In the genomic region with DNA sequence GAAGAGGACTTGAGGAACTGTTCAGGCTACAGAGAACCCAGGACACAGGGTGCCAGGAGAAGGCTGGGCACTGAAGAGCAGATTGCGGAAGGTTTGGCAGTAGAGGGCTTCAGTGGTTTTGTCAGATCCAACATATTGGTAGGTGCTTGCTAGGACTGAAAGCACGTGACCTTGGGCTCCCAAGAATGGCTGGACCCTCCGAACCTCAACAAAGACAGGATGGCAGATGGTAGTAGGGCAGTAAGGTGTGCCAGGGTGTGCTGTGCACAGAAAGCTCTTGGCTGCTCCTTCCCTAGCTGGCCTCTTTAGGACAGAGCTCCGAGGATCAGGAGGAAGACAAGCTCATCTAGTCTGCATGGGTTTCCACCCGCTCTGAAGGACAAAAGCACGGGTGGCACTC, we compare ENCODE assay signal across 25 mouse cellular contexts. TPM values are rescaled to one million over a fixed set of nuclear protein-coding genes. Genes with fewer than 3 reads are reported as not detected.
DNase-seq lines count a peak whose midpoint lies in the region; ATAC-seq lines count a peak whose summit lies in the region.
"Had no signal": no experiment of that assay in that cellular context is flagged by ENCODE, and none has a peak within 500 bp of the region (broad histone marks: within the 10 kb centered on the region; RNA-seq: fewer than 3 reads in every experiment).

No protein-coding gene starts in this region.

- H3K36me3 ChIP-seq in midbrain, embryonic 10.5 days: peaks cover 9% of the 10 kb centered on the region
- no peaks in the 10 kb centered on the region for H3K36me3 ChIP-seq in midbrain, embryonic 16.5 days (ENCODE audit: control insufficient read depth, insufficient read depth, low read length)
- 0 out of 2 replicates have a peak, but pooled peaks cover 5% of the 10 kb centered on the region for H3K36me3 ChIP-seq in kidney, embryonic 15.5 days
- H3K36me3 ChIP-seq: heart, embryonic 15.5 days; hindbrain, embryonic 15.5 days had no signal

- H3K4me1 ChIP-seq in midbrain, embryonic 10.5 days: peaks cover 10% of the 10 kb centered on the region; the same call in 1 of the 2 replicates
- H3K4me1 ChIP-seq in midbrain, embryonic 16.5 days (ENCODE audit: control insufficient read depth, insufficient read depth, low read length): no peaks in the 10 kb centered on the region
- H3K4me1 ChIP-seq in kidney, embryonic 15.5 days: peaks cover 61% of the 10 kb centered on the region
- H3K4me1 ChIP-seq: forebrain, embryonic 13.5 days had no signal

- peak overlapping the region; percentile 42; the same call in 1 of the 2 replicates for H3K27ac ChIP-seq in midbrain, embryonic 10.5 days (replicated peaks)
- H3K27ac ChIP-seq in midbrain, embryonic 16.5 days (ENCODE audit: low read length): no peak overlapping the region
- H3K27ac ChIP-seq in kidney, embryonic 15.5 days: no peak overlapping the region
- H3K27ac ChIP-seq: embryonic facial prominence, embryonic 13.5 days; forebrain, embryonic 13.5 days; heart, embryonic 15.5 days; hindbrain, embryonic 10.5 days; hindbrain, embryonic 15.5 days had no signal

- no peaks in the 10 kb centered on the region for H3K27me3 ChIP-seq in midbrain, embryonic 10.5 days (ENCODE audit: low read depth, poor library complexity, severe bottlenecking)
- H3K27me3 ChIP-seq in midbrain, embryonic 16.5 days (ENCODE audit: control insufficient read depth, insufficient read depth, low read depth, low read length): no peaks in the 10 kb centered on the region
- no peaks in the 10 kb centered on the region for H3K27me3 ChIP-seq in kidney, embryonic 15.5 days
- H3K27me3 ChIP-seq: embryonic facial prominence, embryonic 13.5 days; forebrain, embryonic 13.5 days; hindbrain, embryonic 15.5 days had no signal

- no peaks in the 10 kb centered on the region for H3K9me3 ChIP-seq in midbrain, embryonic 10.5 days (replicated peaks)
- H3K9me3 ChIP-seq in midbrain, embryonic 16.5 days (replicated peaks; ENCODE audit: control insufficient read depth, low read length, poor library complexity, severe bottlenecking): no peaks in the 10 kb centered on the region
- H3K9me3 ChIP-seq in kidney, embryonic 15.5 days (replicated peaks): no peaks in the 10 kb centered on the region
- H3K9me3 ChIP-seq: embryonic facial prominence, embryonic 13.5 days; forebrain, embryonic 13.5 days; G1E; heart, embryonic 15.5 days; hindbrain, embryonic 10.5 days; hindbrain, embryonic 15.5 days had no signal

- no peak for DNase-seq in cerebellum, postnatal 4 days (ENCODE audit: low spot score in 2 of 2)
- DNase-seq in midbrain, embryonic 10.5 days (ENCODE audit: low spot score): no peak
- peak; percentile 68 for DNase-seq in cerebellum, adult 9-10 months
- peak; percentile 53 to 68 for DNase-seq in cerebellum, postnatal 25 days
- no peak for DNase-seq in left cerebral cortex, postnatal 25 days (ENCODE audit: low spot score in 2 of 2)
- DNase-seq: adrenal gland, adult 8-10 months; B cell, adult 2 months; gastrocnemius, postnatal 36 days; kidney, adult 2 months had no signal

- no peak overlapping the region for H3K4me3 ChIP-seq in midbrain, embryonic 10.5 days
- no peak overlapping the region for H3K4me3 ChIP-seq in midbrain, embryonic 16.5 days (ENCODE audit: low read depth, low read length)
- no peak overlapping the region for H3K4me3 ChIP-seq in kidney, embryonic 15.5 days (replicated peaks)
- H3K4me3 ChIP-seq: embryonic facial prominence, embryonic 13.5 days; forebrain, embryonic 13.5 days; heart, embryonic 15.5 days; hindbrain, embryonic 10.5 days; hindbrain, embryonic 15.5 days had no signal

- 91% methylated on average over 6 of the region's 6 CpGs for WGBS in midbrain, embryonic 10.5 days
- 94% methylated on average over 6 of the region's 6 CpGs for WGBS in midbrain, embryonic 16.5 days
- 91% methylated on average over 6 of the region's 6 CpGs for WGBS in kidney, embryonic 15.5 days

- intact Hi-C loops in left cerebral cortex, postnatal 25 days (cut with DNase I): no loop called here

- no peak overlapping the region for H3K9ac ChIP-seq in midbrain, embryonic 16.5 days (ENCODE audit: low read depth, low read length)
- H3K9ac ChIP-seq in kidney, embryonic 15.5 days: no peak overlapping the region
- H3K9ac ChIP-seq: embryonic facial prominence, embryonic 13.5 days; forebrain, embryonic 13.5 days; heart, embryonic 15.5 days; hindbrain, embryonic 15.5 days had no signal

- peak; percentile 47; the same call in 1 of the 2 replicates for ATAC-seq in cerebellum, adult (ENCODE audit: insufficient number of reproducible peaks, low FRiP score, low TSS enrichment)
- no peak for ATAC-seq in midbrain, embryonic 16.5 days
- no peak for ATAC-seq in kidney, embryonic 15.5 days (replicated peaks; ENCODE audit: low FRiP score)
- ATAC-seq: CD4-positive, CD25-positive, alpha-beta regulatory T cell, adult 4 months; forebrain, embryonic 13.5 days; intestine, embryonic 16.5 days had no signal

- H3K4me2 ChIP-seq in midbrain, embryonic 16.5 days (ENCODE audit: low read length): no peak overlapping the region
- H3K4me2 ChIP-seq in kidney, embryonic 15.5 days: no peak overlapping the region
- H3K4me2 ChIP-seq: embryonic facial prominence, embryonic 13.5 days; forebrain, embryonic 13.5 days; heart, embryonic 11.5 days; heart, embryonic 15.5 days; hindbrain, embryonic 15.5 days had no signal

RNA-seq across cellular contexts. Expression of gene C130050O18Rik, which starts 6.0 kb away (rescaled TPM):
- polyA plus RNA-seq in midbrain, embryonic 10.5 days (2016; fragmentation: Nextera tagmentation; extraction: Ambion mirVana): 0.32 and 0.39 TPM in 2 replicates
- polyA plus RNA-seq in midbrain, embryonic 16.5 days (2015; fragmentation: Nextera tagmentation; extraction: Ambion mirVana): 0.14 and 0.39 TPM in 2 replicates
- total RNA-seq in left cerebral cortex, postnatal 25 days (2021): under 1 TPM; 0.30 to 0.34 TPM
- 0.60 and 1.2 TPM in 2 replicates for polyA plus RNA-seq in kidney, embryonic 15.5 days (2015; fragmentation: Nextera tagmentation; extraction: Ambion mirVana)
- polyA plus RNA-seq: CD4-positive, CD25-positive, alpha-beta regulatory T cell, adult 4 months had no signal

RNA-seq across cellular contexts. Expression of gene Gper1, which starts 11.8 kb away (rescaled TPM):
- 0.77 and 2.5 TPM in 2 replicates for polyA plus RNA-seq in midbrain, embryonic 10.5 days (2016; fragmentation: Nextera tagmentation; extraction: Ambion mirVana)
- 9.4 TPM in 2 replicates for polyA plus RNA-seq in midbrain, embryonic 16.5 days (2015; fragmentation: Nextera tagmentation; extraction: Ambion mirVana)
- 1 to 10 TPM; 3.0 to 3.3 TPM for total RNA-seq in left cerebral cortex, postnatal 25 days (2021)
- 5.1 and 5.7 TPM in 2 replicates for polyA plus RNA-seq in kidney, embryonic 15.5 days (2015; fragmentation: Nextera tagmentation; extraction: Ambion mirVana)
- total RNA-seq: G1E had no signal
- polyA plus RNA-seq: CD4-positive, CD25-positive, alpha-beta regulatory T cell, adult 4 months; G1E had no signal

RNA-seq across cellular contexts. Expression of gene Gpr146, which starts 33.6 kb away (rescaled TPM):
- 1.7 and 2.0 TPM in 2 replicates for polyA plus RNA-seq in midbrain, embryonic 10.5 days (2016; fragmentation: Nextera tagmentation; extraction: Ambion mirVana)
- polyA plus RNA-seq in midbrain, embryonic 16.5 days (2015; fragmentation: Nextera tagmentation; extraction: Ambion mirVana): 2.5 and 2.9 TPM in 2 replicates
- 10 to 100 TPM; 12.0 to 13.5 TPM for total RNA-seq in left cerebral cortex, postnatal 25 days (2021)
- 4.1 and 5.4 TPM in 2 replicates for polyA plus RNA-seq in kidney, embryonic 15.5 days (2015; fragmentation: Nextera tagmentation; extraction: Ambion mirVana)

RNA-seq across cellular contexts. Expression of gene 3110082I17Rik, which starts 49.2 kb away (rescaled TPM):
- 56.6 and 64.7 TPM in 2 replicates for polyA plus RNA-seq in midbrain, embryonic 10.5 days (2016; fragmentation: Nextera tagmentation; extraction: Ambion mirVana)
- polyA plus RNA-seq in midbrain, embryonic 16.5 days (2015; fragmentation: Nextera tagmentation; extraction: Ambion mirVana): 16.8 and 17.7 TPM in 2 replicates
- 10 to 100 TPM; 13.9 to 15.6 TPM for total RNA-seq in left cerebral cortex, postnatal 25 days (2021)
- 39.9 and 43.3 TPM in 2 replicates for polyA plus RNA-seq in kidney, embryonic 15.5 days (2015; fragmentation: Nextera tagmentation; extraction: Ambion mirVana)

RNA-seq across cellular contexts. Expression of gene Cyp2w1, which starts 58.7 kb away (rescaled TPM):
- polyA plus RNA-seq in midbrain, embryonic 10.5 days (2016; fragmentation: Nextera tagmentation; extraction: Ambion mirVana): not detected in 2 replicates
- polyA plus RNA-seq in midbrain, embryonic 16.5 days (2015; fragmentation: Nextera tagmentation; extraction: Ambion mirVana): not detected in 2 replicates
- not detected for total RNA-seq in left cerebral cortex, postnatal 25 days (2021)
- polyA plus RNA-seq in kidney, embryonic 15.5 days (2015; fragmentation: Nextera tagmentation; extraction: Ambion mirVana): 0.16 and 0.60 TPM in 2 replicates
- total RNA-seq: adrenal gland, adult 8-10 months; adrenal gland, postnatal 4 days; G1E; gastrocnemius, adult 8-10 months; gastrocnemius, postnatal 36 days; heart, adult 18-20 months; heart, postnatal 25 days had no signal
- polyA plus RNA-seq: CD4-positive, CD25-positive, alpha-beta regulatory T cell, adult 4 months; forebrain, embryonic 13.5 days; G1E; heart, embryonic 11.5 days; heart, embryonic 15.5 days; hindbrain, embryonic 10.5 days; hindbrain, embryonic 15.5 days; kidney, adult 2 months had no signal

Comparison
In these comparisons a context has a peak if more than half of its experiments do, and no peak if none do; other contexts are left out.
1. DNase-seq: peak in cerebellum, adult 9-10 months (single experiment) and cerebellum, postnatal 25 days (2 of 2); none in cerebellum, postnatal 4 days (0 of 2), midbrain, embryonic 10.5 days (single experiment) and left cerebral cortex, postnatal 25 days (0 of 2).